Mouse (Mus musculus) left cerebral cortex, adult 2 months (tissue): Measurements from ENCODE around the gene Ush2a. TPM values are rescaled to one million over a fixed set of nuclear protein-coding genes. Genes with fewer than 3 reads are reported as not detected.

ENCODE experiments used
- DNase-seq, 2 experiments: peaks; one replicate each; pipeline ENCODE4 v3.0.0; 2021 to 2022; ENCODE audit warnings: low spot score in 2 of 2, mixed read lengths in 1 of 2; ENCODE audit errors: extremely low spot score in 1 of 2
- H3K27ac ChIP-seq: fragments of 200-600 bp; 2 replicates; pipeline ENCODE4 v1.8.1; 2022
- H3K4me3 ChIP-seq: fragments of 200-600 bp; 2 replicates; pipeline ENCODE4 v1.8.1; 2022
- CTCF ChIP-seq: fragments of 200-600 bp; IDR thresholded peaks from 2 replicates; pipeline ENCODE4 v1.8.1; 2022; ENCODE audit warnings: antibody characterized with exemption, mild to moderate bottlenecking, moderate library complexity
- intact Hi-C: fragments of 180-260 bp; cut with DNase I; formaldehyde crosslinking; loops from one replicate; pipeline ENCODE4 v1.15.1; 2025
- total RNA-seq, 2 experiments: library from RNA; stranded (reverse); gene quantifications; 2 replicates each; pipeline ENCODE4 v1.2.3; 2021

Gene Ush2a
- total RNA-seq, 2 experiments from 2014 or later = 0.05 to 0.37 TPM

DNA sequence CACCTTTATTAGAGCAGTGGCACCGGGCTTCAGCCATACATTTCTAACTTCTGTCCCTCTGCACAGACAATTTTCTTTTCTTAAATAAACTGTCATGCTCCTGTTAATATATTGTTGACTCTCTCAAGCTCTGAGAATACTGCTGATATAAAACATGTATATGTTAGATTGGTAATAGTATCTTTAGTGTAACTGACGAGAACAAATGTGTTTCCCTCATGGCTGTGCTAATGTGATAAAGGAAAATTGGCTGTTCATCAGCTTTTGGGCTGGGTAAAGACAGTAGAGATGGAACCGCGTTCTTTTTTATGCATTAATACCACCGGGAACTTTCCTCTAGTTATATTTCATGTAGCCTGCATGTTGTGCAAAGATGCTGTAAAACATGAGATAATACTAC lies 54.8 kb downstream of the Ush2a start:
- intact Hi-C loops = no loop called here
- no peak for DNase-seq
- TF ChIP-seq CTCF = no peak
- no peak overlapping the region for H3K4me3 ChIP-seq
- H3K27ac ChIP-seq = no peak overlapping the region

DNA sequence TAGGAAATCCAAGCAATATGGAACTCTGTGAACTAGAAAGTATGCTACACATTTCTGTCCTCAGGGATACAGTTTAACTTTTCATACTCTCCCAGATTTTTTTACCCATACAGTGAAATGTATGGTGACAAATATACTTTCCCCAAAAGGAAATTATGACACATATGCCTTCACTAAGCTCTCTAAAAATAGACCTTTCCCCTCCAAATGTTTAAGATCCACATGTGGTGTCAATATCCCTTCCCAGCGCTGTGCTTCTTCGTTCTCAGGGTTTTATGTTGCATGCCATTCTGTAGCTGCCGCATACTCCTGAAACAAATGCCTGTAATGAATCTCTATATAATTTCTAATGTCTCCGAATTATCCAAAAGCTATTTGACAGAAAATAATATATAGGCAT lies 58.4 kb downstream of the Ush2a start:
- TF ChIP-seq CTCF = no peak
- intact Hi-C loops = no loop called here
- DNase-seq = no peak

DNA sequence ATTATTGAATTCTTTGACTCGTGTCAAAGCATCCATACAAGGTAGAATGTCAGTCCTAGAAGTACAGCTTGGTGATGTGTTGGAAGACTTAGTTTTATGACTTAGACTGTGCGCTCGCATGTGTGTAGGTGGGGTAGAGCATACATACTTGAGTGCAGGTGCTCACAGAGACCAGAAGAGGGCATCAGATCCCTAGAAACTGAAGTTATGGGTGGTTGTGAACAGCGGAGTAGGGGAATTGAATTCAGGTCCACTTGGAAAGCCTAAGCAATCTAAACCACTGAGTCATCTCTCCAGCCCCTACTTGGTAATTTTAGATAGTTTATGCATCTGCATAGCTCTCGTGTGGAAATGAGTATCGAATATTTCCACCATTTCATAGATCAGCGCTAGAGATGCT lies 59.7 kb downstream of the Ush2a start:
- intact Hi-C loops = no loop called here
- TF ChIP-seq CTCF = peak; percentile 20
- H3K27ac ChIP-seq = no peak overlapping the region

More for the DNA sequence above, 58.4 kb downstream of the Ush2a start:
- H3K27ac ChIP-seq = no peak overlapping the region
- H3K4me3 ChIP-seq = no peak overlapping the region

DNA sequence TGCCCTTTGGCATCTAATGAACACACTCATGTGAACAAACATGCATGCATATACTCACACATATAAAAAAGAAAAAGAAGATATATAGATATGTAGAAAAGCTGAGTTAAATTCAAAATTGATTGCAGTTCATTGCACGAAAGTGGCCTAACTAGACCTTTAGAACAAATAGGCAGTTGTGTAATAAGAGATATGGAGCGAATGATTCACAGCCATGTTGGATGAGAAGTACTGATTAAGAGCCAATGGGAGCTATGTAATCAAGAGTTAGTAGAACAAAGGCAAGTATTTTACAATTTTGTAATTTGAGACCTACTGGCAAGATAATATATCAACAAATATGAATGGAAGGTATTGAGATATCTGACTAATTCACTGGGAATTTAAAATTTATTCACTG lies 68.6 kb downstream of the Ush2a start:
- intact Hi-C loops = no loop called here

More for the DNA sequence above, 59.7 kb downstream of the Ush2a start:
- no peak overlapping the region for H3K4me3 ChIP-seq
- no peak for DNase-seq

DNA sequence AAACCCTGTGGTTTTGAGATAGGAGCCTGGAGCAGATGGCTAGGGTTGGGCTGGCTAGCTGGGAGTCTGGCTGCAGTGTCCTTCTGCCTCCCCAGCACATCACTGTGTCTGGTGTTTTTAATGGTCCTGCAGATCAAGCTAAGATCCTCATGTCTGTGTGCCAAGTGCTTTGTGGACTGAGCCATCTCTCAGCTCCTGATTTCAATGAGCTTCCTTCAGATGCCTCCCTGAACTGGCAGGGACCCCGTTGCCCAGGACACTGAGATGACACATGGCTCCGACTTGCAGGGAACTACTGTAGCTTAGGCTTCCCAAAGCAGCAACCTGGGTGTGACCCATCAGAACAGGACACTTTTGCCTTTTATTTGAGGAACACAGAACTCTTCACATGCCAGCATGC lies 72.1 kb downstream of the Ush2a start:
- no peak for DNase-seq
- no peak for TF ChIP-seq CTCF
- Histone ChIP-seq H3K4me3 (no peak overlapping the region), H3K27ac (no peak overlapping the region)
- intact Hi-C loops = no loop called here

More for the DNA sequence above, 68.6 kb downstream of the Ush2a start:
- DNase-seq = no peak
- no peak overlapping the region for H3K4me3 ChIP-seq
- no peak for TF ChIP-seq CTCF
- no peak overlapping the region for H3K27ac ChIP-seq

DNA sequence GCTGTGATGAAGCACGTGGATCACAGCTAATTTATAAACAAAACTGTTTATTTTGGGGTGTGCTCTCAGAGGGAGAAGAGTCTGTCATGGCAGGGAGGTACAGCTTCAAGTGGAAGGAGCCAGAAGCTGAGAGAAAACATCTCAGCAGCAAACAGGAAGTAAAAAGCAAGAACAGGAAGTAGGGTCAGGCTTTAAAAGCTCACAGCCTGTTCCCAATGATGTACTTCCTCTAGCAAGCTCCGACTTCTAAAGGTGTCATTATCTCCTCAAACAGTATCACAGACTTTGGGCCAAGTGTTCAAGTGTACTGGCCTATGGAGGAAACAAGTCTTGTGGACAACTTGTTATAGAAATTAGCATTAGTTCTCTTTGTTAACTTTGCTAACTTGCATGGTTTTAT lies 85.9 kb downstream of the Ush2a start:
- no peak for TF ChIP-seq CTCF

DNA sequence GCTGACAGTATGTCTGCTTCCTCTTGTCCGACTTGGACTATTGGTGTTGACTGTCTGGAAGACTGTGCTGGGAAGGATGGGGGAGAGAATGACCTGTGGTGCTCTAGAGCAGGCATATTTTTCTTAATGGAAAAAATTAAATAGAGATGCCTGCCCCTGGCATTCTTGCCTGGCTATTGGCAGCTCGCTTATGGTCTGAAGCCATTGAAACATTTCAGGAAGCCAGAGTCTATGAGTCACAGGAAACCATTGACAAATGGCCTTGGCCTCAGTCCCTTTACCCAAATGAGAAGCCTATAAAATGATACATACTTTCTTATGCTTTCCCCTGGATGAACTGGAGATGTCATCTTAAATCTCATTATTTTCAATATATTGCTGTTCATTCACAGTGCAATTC lies 92.9 kb downstream of the Ush2a start:
- no peak overlapping the region for H3K27ac ChIP-seq
- intact Hi-C loops = no loop called here
- no peak for DNase-seq
- no peak for TF ChIP-seq CTCF
- no peak overlapping the region for H3K4me3 ChIP-seq

More for the DNA sequence above, 85.9 kb downstream of the Ush2a start:
- H3K4me3 ChIP-seq = no peak overlapping the region
- intact Hi-C loops = no loop called here
- DNase-seq = no peak
- H3K27ac ChIP-seq = no peak overlapping the region

DNA sequence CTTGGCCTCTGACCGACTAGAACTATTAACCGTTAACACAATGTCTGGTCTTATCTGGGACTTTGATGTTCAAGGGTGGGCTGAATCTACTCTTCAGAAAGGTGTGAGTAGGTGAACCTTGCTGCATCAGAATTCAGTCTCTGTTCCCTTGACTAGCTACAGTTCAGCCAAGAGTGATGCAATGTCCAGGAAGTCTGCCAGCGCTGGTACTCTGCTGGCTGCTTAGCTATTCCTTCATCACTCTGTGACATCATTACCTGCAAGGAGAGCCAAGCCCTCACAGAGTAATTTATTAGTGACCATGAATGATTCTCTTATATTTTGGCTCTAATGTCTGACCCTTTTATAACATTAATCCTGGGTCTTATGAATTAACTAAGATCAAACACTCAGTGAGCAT lies 101.7 kb downstream of the Ush2a start:
- peak; percentile 13 to 14 for DNase-seq
- intact Hi-C loops = no loop called here
- Histone ChIP-seq H3K27ac (no peak overlapping the region), H3K4me3 (no peak overlapping the region)
- no peak for TF ChIP-seq CTCF

DNA sequence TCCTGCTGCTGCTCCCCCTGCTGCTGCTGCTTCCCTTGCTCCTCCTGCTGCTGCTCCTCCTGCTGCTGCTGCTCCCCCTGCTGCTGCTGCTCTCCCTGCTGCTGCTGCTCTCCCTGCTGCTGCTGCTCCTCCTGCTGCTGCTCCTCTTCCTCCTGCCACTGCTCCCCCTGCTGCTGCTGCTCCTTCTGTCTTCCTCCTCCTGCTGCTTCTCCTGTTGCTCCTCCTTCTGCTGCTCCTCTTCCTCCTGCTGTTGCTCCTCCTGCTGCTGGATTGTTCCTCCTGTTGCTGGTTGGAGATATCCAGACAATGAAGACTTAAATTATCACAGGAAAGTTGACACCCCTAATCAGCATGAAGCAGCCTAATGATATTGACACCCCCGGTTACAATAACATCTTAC lies 123.4 kb downstream of the Ush2a start:
- Histone ChIP-seq H3K27ac (no peak overlapping the region), H3K4me3 (no peak overlapping the region)
- TF ChIP-seq CTCF = no peak
- intact Hi-C loops = no loop called here
- DNase-seq = no peak

DNA sequence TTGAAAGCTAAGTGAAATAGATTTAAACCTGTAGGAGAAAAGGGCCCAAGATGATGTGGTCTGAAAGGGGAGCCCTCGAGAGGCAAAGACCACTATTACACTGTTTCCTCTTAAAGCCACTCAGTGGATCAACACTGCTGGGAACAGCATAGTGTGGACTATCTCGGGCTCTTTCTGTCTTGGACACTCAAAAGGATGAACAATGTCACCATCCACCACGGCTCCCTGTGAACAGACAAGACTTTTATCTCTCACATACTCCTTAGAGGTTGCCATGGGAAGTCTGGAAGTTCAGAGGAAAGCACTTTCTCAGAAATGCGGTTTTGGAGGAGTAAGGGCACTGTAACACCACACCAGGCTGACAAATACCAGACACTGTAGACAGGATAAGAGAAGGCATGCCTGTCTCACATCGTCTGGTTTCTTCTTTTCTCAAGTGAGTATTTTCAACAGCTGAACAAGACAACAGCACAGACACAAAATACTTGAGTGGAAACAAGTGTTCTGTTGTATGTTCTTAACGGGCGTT lies 124.0 kb downstream of the Ush2a start:
- intact Hi-C loops = no loop called here
- DNase-seq = no peak
- no peak for TF ChIP-seq CTCF
- Histone ChIP-seq H3K27ac (no peak overlapping the region), H3K4me3 (no peak overlapping the region)

DNA sequence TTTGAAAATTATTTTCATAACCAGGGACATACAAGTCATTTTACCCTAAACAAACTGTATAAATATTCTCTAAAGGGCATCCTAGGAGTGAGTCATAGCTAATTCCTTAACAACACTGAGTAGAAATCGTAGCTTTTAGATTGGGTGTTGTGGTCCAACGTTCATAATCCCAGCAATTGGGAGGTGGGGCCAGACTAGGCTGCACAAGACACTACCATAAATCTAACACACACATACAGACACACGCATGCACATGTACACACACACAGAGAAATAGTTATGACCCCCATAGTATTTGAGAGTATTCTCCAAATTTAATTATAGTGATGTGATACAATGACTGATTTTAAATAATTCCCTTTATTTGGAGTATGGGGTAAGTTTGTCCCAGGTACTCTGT lies 125.5 kb downstream of the Ush2a start:
- DNase-seq = no peak
- no peak for TF ChIP-seq CTCF
- Histone ChIP-seq H3K4me3 (no peak overlapping the region), H3K27ac (no peak overlapping the region)
- intact Hi-C loops = no loop called here

DNA sequence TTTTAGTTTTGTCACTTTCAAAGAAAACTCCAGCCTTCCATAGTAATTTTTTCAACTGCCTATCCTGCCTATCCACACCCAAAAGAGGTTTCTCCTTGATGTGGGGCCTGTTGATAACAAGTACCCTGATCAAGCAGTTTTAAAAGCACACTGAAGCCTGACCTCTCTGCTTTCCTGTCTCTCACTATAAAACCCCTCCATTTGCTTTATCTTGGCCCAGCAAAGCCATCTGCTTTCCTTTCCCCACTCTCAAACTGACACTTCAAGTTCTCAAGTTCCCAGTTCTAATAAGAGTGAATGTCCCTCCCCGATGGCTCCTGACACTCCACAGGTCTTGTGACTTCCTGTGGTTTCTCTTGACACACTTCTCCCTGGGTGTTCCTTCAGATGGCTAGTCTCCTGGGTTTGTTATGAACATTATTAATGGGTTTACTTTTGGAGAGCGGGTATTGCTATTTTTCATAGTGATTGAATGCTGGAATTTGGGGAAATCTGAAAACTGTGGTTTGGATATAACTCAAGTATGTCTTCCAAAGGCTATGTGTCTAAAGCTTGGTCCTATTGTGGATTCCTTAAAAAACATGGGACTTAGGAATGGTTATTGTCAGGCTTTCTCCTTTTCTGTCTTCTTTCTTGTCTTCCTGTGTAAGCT lies 126.1 kb downstream of the Ush2a start:
- DNase-seq = no peak

DNA sequence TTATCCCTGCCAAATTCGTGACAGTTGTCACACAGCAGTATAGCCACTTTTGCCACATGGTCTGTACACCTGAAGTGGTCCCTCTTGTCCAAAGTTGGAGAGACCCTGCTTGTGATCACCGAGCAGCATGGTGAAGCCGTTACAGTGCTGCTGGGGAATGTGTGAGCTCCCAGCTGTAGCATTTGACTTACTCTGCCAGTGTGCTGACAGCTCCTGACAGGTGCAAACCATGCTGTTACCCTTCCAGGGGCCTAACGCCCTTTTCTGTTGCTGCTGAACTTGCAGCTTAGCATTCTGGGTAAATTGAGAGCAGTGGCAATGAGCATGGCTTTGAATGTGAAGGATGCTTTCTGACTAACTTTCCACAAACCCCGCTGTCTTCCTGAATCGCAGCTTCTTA lies 128.3 kb downstream of the Ush2a start:
- intact Hi-C loops = no loop called here
- no peak overlapping the region for H3K27ac ChIP-seq
- TF ChIP-seq CTCF = no peak
- DNase-seq = no peak
- no peak overlapping the region for H3K4me3 ChIP-seq

More for the DNA sequence above, 126.1 kb downstream of the Ush2a start:
- intact Hi-C loops = no loop called here
- Histone ChIP-seq H3K4me3 (no peak overlapping the region), H3K27ac (no peak overlapping the region)
- TF ChIP-seq CTCF = no peak
